Mouse (Mus musculus): Measurements from ENCODE around the gene Raph1.

DNA sequence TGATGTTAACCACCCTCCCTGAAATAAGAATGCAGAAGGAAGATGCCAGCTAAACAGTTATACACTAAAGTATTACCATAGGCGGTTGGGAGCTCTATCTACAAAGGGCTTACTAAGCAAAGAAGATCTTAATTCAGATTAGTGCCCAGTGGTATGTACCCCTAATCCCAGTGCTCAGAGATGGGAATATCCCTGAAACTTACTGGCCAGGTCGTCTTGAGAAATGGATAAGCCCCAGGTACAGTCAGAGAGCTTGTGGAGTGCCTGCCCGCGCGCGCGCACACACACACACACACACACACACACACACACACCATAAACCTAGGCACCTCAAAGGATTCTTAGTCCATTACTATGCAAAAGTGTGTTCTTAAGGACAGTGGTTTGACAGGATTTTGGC is 2.8 kb upstream of the Raph1 start:
- no peak for TF ChIP-seq CTCF (IDR thresholded peaks at IDR 0.05; ENCODE audit: insufficient read depth, low read depth, low read length)
- no peak for TF ChIP-seq POLR2A (IDR thresholded peaks at IDR 0.05; ENCODE audit: insufficient read depth, low read depth, low read length)

All from olfactory bulb, adult 2 months (tissue).